Mouse (Mus musculus): Measurements from ENCODE around the gene Gsx2. TPM values are rescaled to one million over a fixed set of nuclear protein-coding genes. Genes with fewer than 3 reads are reported as not detected.

Gene Gsx2
- polyA plus RNA-seq, 1 experiment from 2014 or later = not detected

GRCm38 (mm10) chr5:75073684-75074083 lies 1.7 kb upstream of the Gsx2 start:
- no peak for ATAC-seq (ENCODE audit: low FRiP score, low TSS enrichment)
- no peak for TF ChIP-seq EP300 (optimal IDR thresholded peaks at IDR 0.05)
- TF ChIP-seq CTCF (IDR thresholded peaks at IDR 0.05; ENCODE audit: low read depth) = no peak
- Histone ChIP-seq H3K9ac (ENCODE audit: low read length) (no peak overlapping the region), H3K9me3 (ENCODE audit: control insufficient read depth, low read length) (no peaks in the 10 kb centered on the region), H3K27me3 (ENCODE audit: control insufficient read depth, insufficient read depth, low read length) (peaks cover 40% of the 10 kb centered on the region), H3K36me3 (ENCODE audit: control insufficient read depth, insufficient read depth, low read length) (no peaks in the 10 kb centered on the region), H3K4me2 (replicated peaks; ENCODE audit: low read depth) (no peak overlapping the region), H3K4me3 (ENCODE audit: low read depth, low read length) (no peak overlapping the region), H3K27ac (replicated peaks) (no peak overlapping the region), H3K4me1 (replicated peaks; ENCODE audit: control insufficient read depth, insufficient read depth) (no peaks in the 10 kb centered on the region)
- no peak for DNase-seq (ENCODE audit: low spot score)
- 31% methylated on average over 3 of the region's 3 CpGs for WGBS

GRCm38 (mm10) chr5:75074132-75074531 lies 1.3 kb upstream of the Gsx2 start:
- Histone ChIP-seq H3K9ac (ENCODE audit: low read length) (no peak overlapping the region), H3K27me3 (ENCODE audit: control insufficient read depth, insufficient read depth, low read length) (peaks cover 41% of the 10 kb centered on the region), H3K4me2 (replicated peaks; ENCODE audit: low read depth) (no peak overlapping the region), H3K4me1 (replicated peaks; ENCODE audit: control insufficient read depth, insufficient read depth) (no peaks in the 10 kb centered on the region), H3K4me3 (ENCODE audit: low read depth, low read length) (no peak overlapping the region), H3K9me3 (ENCODE audit: control insufficient read depth, low read length) (no peaks in the 10 kb centered on the region), H3K36me3 (ENCODE audit: control insufficient read depth, insufficient read depth, low read length) (no peaks in the 10 kb centered on the region), H3K27ac (replicated peaks) (no peak overlapping the region)
- ATAC-seq (ENCODE audit: low FRiP score, low TSS enrichment) (no peak), DNase-seq (ENCODE audit: low spot score) (no peak)
- WGBS = 35% methylated on average over 4 of the region's 4 CpGs
- TF ChIP-seq EP300 (optimal IDR thresholded peaks at IDR 0.05) (no peak), CTCF (IDR thresholded peaks at IDR 0.05; ENCODE audit: low read depth) (no peak)

GRCm38 (mm10) chr5:75074537-75075382 lies 641 bp upstream of the Gsx2 start:
- Histone ChIP-seq H3K27me3 (ENCODE audit: control insufficient read depth, insufficient read depth, low read length) (peaks cover 47% of the 10 kb centered on the region), H3K4me2 (replicated peaks; ENCODE audit: low read depth) (no peak overlapping the region), H3K36me3 (ENCODE audit: control insufficient read depth, insufficient read depth, low read length) (no peaks in the 10 kb centered on the region), H3K4me1 (replicated peaks; ENCODE audit: control insufficient read depth, insufficient read depth) (no peaks in the 10 kb centered on the region), H3K27ac (replicated peaks) (no peak overlapping the region), H3K9ac (ENCODE audit: low read length) (no peak overlapping the region), H3K4me3 (ENCODE audit: low read depth, low read length) (no peak overlapping the region), H3K9me3 (ENCODE audit: control insufficient read depth, low read length) (no peaks in the 10 kb centered on the region)
- DNase-seq (ENCODE audit: low spot score) (no peak), ATAC-seq (ENCODE audit: low FRiP score, low TSS enrichment) (no peak)
- TF ChIP-seq EP300 (optimal IDR thresholded peaks at IDR 0.05) (no peak), CTCF (IDR thresholded peaks at IDR 0.05; ENCODE audit: low read depth) (no peak)
- WGBS = 27% methylated on average over 15 of the region's 15 CpGs

GRCm38 (mm10) chr5:75076326-75077050 lies 1.1 kb downstream of the Gsx2 start:
- TF ChIP-seq CTCF (IDR thresholded peaks at IDR 0.05; ENCODE audit: low read depth) = no peak
- TF ChIP-seq EP300 (optimal IDR thresholded peaks at IDR 0.05) = no peak
- H3K27ac ChIP-seq (replicated peaks) = no peak overlapping the region
- H3K36me3 ChIP-seq (ENCODE audit: control insufficient read depth, insufficient read depth, low read length) = no peaks in the 10 kb centered on the region
- H3K27me3 ChIP-seq (ENCODE audit: control insufficient read depth, insufficient read depth, low read length) = peaks cover 39% of the 10 kb centered on the region
- H3K4me3 ChIP-seq (ENCODE audit: low read depth, low read length) = peak overlapping the region; percentile 15; the same call in 1 of the 2 replicates
- H3K4me1 ChIP-seq (replicated peaks; ENCODE audit: control insufficient read depth, insufficient read depth) = no peaks in the 10 kb centered on the region
- no peak overlapping the region for H3K9ac ChIP-seq (ENCODE audit: low read length)
- H3K4me2 ChIP-seq (replicated peaks; ENCODE audit: low read depth) = no peak overlapping the region
- WGBS = 2% methylated on average over 17 of the region's 17 CpGs
- DNase-seq (ENCODE audit: low spot score) = no peak
- no peak for ATAC-seq (ENCODE audit: low FRiP score, low TSS enrichment)
- no peaks in the 10 kb centered on the region for H3K9me3 ChIP-seq (ENCODE audit: control insufficient read depth, low read length)

GRCm38 (mm10) chr5:75077051-75077380 lies 1.6 kb downstream of the Gsx2 start:
- TF ChIP-seq EP300 (optimal IDR thresholded peaks at IDR 0.05) (no peak), CTCF (IDR thresholded peaks at IDR 0.05; ENCODE audit: low read depth) (no peak)
- H3K9ac ChIP-seq (ENCODE audit: low read length) = no peak overlapping the region
- ATAC-seq (ENCODE audit: low FRiP score, low TSS enrichment) (no peak), DNase-seq (ENCODE audit: low spot score) (no peak)
- no peaks in the 10 kb centered on the region for H3K4me1 ChIP-seq (replicated peaks; ENCODE audit: control insufficient read depth, insufficient read depth)
- no peaks in the 10 kb centered on the region for H3K36me3 ChIP-seq (ENCODE audit: control insufficient read depth, insufficient read depth, low read length)
- no peak overlapping the region for H3K4me2 ChIP-seq (replicated peaks; ENCODE audit: low read depth)
- 4% methylated on average over 19 of the region's 19 CpGs for WGBS
- H3K9me3 ChIP-seq (ENCODE audit: control insufficient read depth, low read length) = no peaks in the 10 kb centered on the region
- no peak overlapping the region for H3K4me3 ChIP-seq (ENCODE audit: low read depth, low read length)
- H3K27me3 ChIP-seq (ENCODE audit: control insufficient read depth, insufficient read depth, low read length) = peaks cover 39% of the 10 kb centered on the region
- no peak overlapping the region for H3K27ac ChIP-seq (replicated peaks)

- 3% methylated on average over 7 of the region's 7 CpGs for WGBS
- Histone ChIP-seq H3K27ac (replicated peaks) (no peak overlapping the region), H3K4me1 (replicated peaks; ENCODE audit: control insufficient read depth, insufficient read depth) (no peaks in the 10 kb centered on the region), H3K36me3 (ENCODE audit: control insufficient read depth, insufficient read depth, low read length) (no peaks in the 10 kb centered on the region), H3K27me3 (ENCODE audit: control insufficient read depth, insufficient read depth, low read length) (peaks cover 26% of the 10 kb centered on the region), H3K4me2 (replicated peaks; ENCODE audit: low read depth) (no peak overlapping the region), H3K9ac (ENCODE audit: low read length) (no peak overlapping the region), H3K4me3 (ENCODE audit: low read depth, low read length) (no peak overlapping the region), H3K9me3 (ENCODE audit: control insufficient read depth, low read length) (no peaks in the 10 kb centered on the region)
- peak; percentile 40 for DNase-seq (ENCODE audit: low spot score)
- ATAC-seq (ENCODE audit: low FRiP score, low TSS enrichment) = peak; percentile 59; the same call in 1 of the 2 replicates
- no peak for TF ChIP-seq EP300 (optimal IDR thresholded peaks at IDR 0.05)
- TF ChIP-seq CTCF (IDR thresholded peaks at IDR 0.05; ENCODE audit: low read depth) = peak; percentile 40
Measured at GRCm38 (mm10) chr5:75079564-75079963, 4.2 kb downstream of the Gsx2 start.
